Mouse (Mus musculus): Measurements from ENCODE around the gene Ptpre.

Gene Ptpre

GRCm38 (mm10) chr7:135578715-135579325 lies 41.5 kb downstream of the Ptpre start:
- no peak for DNase-seq (ENCODE audit: low spot score)

DNA sequence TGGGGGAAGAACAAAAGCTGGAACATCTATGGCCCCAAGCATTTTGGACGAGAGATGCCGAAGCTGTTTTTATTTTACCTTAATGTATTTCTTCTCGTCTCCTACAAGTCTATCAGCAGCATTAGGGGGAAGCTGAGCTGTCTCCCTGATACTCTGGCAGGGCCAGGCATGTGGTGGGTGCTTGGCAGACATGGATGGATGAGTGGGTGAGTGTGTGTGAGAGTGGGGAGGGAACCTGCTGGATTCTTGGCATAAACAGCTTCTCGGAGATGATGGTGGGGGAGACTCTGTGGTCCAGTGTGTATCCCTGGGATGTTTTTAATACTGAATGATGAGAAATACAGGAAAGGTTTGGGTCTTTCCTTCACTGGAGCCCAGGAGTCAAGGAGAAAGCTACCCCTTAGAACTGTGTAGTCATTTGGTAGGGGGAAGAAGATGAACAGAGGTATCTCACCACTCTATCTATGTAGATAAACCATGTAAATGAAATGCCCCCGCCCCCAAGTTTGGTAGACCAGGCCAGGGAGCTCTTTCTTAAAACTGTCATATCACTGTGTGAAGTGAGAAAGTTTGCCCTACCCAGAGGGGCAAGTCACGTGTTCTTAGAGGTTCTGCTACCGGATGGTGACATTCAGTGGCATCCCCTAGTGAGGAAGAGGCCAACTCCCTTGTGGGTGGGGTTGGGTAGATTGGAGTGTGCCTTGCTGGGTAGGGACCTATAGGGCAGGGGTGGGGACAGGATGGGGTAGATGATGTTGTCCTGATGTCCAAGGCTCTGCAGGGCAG lies 43.2 kb downstream of the Ptpre start:
- no peak for DNase-seq (ENCODE audit: low spot score)

- DNase-seq (ENCODE audit: low spot score): no peak
These were observed 43.8 kb downstream of the Ptpre start for GRCm38 (mm10) chr7:135581128-135581527.

DNA sequence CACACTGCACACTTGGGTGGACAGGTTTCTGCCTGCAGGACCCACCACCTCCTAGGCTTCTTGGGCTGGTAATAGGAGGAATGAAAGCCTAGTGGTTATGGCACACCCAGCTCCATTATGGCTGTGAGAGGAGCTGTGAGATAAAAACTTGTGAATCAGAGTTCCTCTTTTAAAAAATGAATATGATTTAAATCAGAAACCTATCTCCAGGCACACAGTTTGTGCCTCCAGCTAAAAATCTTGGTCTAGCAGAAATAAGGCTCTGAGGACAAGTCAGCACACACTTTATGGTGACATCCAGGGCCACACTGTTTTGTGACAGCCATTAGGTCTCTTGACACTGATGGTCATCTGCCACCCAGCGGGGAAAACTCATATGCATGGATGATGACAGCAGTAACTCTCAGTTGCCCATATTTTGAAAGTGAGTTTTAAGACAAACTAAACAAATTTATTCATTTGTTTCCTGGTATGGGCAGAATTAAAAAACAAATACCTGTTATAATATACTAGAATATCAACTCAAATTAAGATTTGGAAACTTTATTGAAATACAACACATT lies 47.9 kb downstream of the Ptpre start:
- DNase-seq (ENCODE audit: low spot score): no peak

GRCm38 (mm10) chr7:135586402-135586801 lies 49.1 kb downstream of the Ptpre start:
- DNase-seq (ENCODE audit: low spot score): no peak

GRCm38 (mm10) chr7:135587821-135588575 lies 50.7 kb downstream of the Ptpre start:
- DNase-seq (ENCODE audit: low spot score): no peak

GRCm38 (mm10) chr7:135588620-135589309 lies 51.5 kb downstream of the Ptpre start:
- no peak for DNase-seq (ENCODE audit: low spot score)

DNA sequence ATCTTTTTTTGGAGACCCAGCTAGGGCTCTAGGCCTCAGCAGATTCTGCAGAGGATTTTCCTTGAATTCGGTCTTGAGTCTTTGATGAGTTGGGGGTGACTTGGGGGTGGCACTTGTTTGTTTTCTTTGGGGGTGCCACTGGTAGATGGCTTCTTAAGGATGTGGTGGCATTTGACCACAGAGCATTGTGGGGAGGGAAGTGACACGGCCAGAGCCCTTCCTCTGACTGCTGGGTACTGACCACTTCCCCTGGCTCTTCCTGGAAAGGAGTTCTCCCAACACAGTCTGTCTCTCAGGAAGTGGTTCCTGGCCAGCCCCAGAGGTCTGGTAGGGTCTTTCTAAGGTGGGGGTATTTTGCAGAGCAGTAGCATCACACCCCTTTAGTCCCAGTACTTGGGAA lies 54.2 kb downstream of the Ptpre start:
- no peak for DNase-seq (ENCODE audit: low spot score)

- DNase-seq (ENCODE audit: low spot score): no peak
These were observed 56.0 kb downstream of the Ptpre start for GRCm38 (mm10) chr7:135593286-135593685.

- no peak for DNase-seq (ENCODE audit: low spot score)
These were observed 56.5 kb downstream of the Ptpre start for GRCm38 (mm10) chr7:135593825-135594224.

DNA sequence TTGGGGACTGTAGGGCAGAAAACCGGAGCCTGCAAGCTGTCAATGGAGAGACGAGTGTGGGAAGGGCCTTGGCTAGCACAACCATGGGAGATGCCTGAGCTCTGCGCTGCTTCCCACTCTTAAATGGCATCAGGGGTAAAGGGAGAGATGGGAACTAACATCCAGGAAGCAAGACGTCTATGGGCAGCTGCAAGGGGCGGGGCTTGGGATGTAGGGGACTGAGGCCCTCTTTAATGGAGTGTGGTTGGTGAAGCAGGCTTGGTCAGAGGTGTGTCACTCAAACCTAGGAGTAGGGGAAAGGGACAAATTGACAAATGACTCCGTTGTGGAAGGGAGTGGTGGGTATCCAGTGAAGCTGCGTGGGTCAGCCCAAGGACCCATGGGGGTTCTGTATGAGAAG lies 57.4 kb downstream of the Ptpre start:
- no peak for DNase-seq (ENCODE audit: low spot score)

GRCm38 (mm10) chr7:135595640-135596174 lies 58.4 kb downstream of the Ptpre start:
- DNase-seq (ENCODE audit: low spot score): no peak

GRCm38 (mm10) chr7:135597006-135597405 lies 59.7 kb downstream of the Ptpre start:
- no peak for DNase-seq (ENCODE audit: low spot score)

GRCm38 (mm10) chr7:135597604-135598289 lies 60.5 kb downstream of the Ptpre start:
- no peak for DNase-seq (ENCODE audit: low spot score)

GRCm38 (mm10) chr7:135598303-135598855 lies 61.1 kb downstream of the Ptpre start:
- no peak for DNase-seq (ENCODE audit: low spot score)

DNA sequence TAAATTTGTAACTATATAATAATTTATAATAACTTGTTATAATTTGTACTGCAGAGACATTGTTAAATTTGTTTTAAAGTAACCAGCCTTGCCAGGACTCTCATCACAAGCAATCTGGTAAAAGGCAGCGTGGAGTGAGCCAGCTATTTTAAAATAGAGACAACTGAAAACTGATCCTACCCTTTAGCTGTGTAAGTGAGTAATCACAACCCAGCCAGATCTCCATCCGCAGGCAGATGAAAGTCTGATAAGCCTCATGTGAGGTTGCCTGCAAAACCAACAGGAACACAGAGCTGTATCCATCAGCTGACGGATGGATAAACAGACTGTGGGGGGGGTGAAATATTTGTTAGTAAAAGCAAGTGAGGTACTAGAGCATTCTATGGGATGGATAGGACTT lies 62.8 kb downstream of the Ptpre start:
- DNase-seq (ENCODE audit: low spot score): no peak

- no peak for DNase-seq (ENCODE audit: low spot score)
These were observed 64.3 kb downstream of the Ptpre start for GRCm38 (mm10) chr7:135601607-135602006.

GRCm38 (mm10) chr7:135602265-135602664 lies 65.0 kb downstream of the Ptpre start:
- no peak for DNase-seq (ENCODE audit: low spot score)

DNA sequence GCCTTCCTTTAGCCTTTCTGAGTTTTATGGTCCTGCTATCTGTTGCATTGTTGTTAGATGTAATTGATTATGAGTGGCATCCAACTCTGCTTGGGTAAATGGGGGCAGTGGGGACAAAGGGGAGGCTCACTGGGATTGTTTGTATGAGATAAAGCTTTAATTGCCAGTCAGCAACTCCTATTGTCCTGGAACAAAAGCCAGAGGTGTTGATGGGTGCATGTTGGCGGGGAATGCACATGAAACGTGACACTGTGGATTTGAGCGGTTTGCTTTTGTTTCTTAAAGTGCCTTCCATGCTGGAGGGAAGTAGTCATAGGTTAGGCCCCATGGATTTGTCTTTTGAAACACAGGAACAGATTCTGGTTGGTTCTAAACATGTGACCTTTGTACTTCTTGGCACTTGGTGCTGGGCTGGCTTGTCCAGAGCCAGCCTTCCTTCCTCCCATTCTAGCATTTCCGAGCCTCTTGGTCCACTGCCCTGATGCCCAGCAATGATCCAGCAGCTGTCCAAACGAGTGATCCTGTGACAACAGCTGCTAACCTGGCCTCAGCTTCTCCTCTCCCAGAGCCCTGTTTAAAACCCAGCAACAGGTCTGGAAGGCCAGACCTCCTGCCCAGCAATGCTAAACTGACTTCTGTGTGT lies 65.7 kb downstream of the Ptpre start:
- peak; percentile 80 for DNase-seq (ENCODE audit: low spot score)

Measured in adipocyte (in vitro differentiated cells).